Mouse (Mus musculus): Measurements from ENCODE around the gene Ctsz. TPM values are rescaled to one million over a fixed set of nuclear protein-coding genes. Genes with fewer than 3 reads are reported as not detected.
A peak's percentile ranks its signal among the peaks of the same experiment; 100 is the strongest.

The Ctsz gene
- total RNA-seq (2022), result 100 to 1,000 TPM in 2 of 4 experiments, 10 to 100 TPM in 2; 46.1 to 188 (median 93.9) TPM

DNA sequence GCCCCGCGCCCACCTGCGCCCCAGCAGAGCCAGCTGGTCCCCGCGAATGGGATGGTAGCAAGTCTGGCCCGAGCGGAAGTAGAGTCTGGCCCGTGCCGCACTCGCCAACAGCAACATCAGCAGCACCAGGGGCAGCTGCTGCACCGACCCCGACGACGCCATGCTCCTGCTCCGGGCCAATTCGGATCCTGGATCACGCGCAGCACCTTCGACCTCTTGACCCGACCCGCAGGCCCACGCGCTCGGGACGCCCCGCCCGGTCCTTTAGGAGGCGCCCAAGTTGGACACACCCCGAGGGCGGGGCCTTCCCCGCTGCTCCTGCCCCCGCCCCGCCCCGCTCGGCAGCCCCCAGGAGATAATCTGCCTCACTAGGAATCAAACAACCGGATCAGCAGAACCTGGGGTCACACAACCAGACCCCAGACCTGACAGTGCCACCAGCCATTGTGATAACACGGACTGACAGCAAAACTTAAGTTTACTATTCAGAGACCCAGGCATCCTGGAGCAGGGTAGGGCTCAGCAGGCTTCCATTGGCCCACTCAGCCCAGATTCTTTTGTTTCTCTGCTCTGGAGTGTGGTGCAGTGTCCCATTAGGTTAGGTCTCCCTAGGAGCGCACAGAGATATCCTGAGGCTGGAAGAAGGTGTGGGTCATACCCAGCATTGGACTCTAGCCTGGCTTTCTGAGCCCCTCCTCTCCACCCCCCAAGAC lies at the start of gene Ctsz:
Gene Ctsz, minus strand, starts transcription at position 303 of the 713 bp plus-strand sequence.
- DNase-seq (ENCODE audit: low spot score in 2 of 2), result peak; percentile 28 to 36

DNA sequence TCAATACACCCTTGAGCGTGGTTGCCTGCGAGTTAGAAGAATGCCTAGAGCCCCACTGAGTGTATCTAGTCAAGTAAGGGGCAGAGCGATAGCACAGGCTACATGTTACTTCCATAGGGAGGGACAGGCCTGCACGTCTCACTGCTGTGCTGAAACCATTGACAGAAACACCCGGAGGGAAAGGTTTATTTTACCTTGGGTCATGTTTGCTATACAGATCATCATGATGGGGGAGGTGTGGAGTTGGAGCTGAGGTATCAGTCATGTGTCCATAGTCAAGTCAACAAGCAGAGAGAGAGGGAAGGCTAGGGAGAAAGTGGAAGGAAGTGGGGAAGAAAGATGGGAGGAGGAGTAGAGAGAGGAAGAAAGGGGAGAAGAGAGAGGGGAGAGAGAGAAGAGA lies 48.2 kb upstream of the Ctsz start:
- DNase-seq (ENCODE audit: low spot score in 2 of 2), result no peak

DNA sequence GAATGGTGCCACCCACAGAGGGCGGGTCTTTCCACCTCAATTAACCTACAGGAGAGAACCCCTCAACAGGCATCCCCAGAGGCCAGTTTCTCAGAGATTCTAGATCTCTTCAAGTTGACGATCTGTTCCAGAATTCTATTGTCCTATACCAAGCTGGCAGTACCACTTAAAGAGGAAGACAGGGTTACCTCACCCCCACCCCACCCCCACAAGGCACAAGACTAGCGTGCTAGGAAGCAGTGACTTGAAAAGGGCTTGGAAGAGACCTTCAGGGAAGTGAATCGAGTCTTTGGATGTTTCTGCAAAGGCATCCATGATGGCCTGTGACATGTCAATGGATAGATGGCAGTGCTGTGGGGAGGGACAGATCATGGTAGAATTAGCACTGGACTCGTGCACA lies 39.9 kb upstream of the Ctsz start:
- DNase-seq (ENCODE audit: low spot score in 2 of 2), result no peak

DNA sequence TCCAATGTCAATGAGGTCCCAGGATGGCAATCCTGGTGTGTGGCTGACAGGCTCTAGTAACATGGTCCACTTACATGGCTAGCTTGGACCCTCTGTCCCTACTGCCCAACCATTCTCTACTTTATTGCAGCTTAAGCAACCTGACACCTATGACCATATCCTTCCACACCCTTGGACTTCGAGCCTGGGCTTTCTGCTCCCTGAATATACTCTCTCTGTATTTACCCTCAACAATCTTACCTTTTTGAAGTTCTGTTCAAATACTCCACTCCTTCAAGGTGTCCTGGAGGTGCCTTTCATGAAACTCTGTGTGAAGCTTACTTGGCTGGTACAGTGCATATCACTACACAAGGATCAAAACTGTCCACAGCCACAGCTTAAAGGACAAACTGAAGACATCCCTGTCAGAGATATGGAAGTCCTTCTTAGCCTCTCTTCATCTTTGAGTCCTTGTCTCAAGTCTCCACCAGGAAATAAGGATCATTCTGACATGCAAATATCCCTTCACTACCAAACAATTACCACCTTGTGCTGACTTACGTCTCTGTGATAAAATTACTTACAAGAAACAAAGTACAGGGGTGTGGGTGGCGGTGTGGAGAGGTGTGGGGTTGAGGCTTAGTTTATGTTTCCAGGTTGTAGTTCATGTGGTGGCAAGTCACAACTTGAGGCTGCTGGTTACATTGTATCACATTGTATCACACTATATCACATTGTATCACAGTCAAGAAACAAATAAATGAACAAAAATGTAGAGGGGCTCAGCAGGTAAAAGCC lies 38.9 kb upstream of the Ctsz start:
- no peak for DNase-seq (ENCODE audit: low spot score in 2 of 2)

DNA sequence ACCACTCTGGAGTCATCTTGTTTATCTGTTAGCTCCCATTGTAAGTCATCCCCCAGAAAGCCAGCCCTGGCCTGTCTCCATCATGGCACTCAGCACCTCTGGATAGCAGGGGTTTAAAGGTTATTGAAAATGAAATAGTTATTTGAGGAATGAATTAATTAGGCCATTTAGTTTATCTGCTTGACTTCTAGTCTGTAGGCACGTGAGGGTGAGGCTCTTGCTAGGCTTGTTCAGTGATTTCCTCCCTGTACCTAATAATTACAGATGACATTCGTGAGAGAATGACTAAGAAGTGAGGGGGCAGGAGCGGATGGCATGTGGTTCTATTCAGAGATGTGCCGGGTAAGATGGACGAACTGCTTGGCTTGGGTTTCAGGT lies 34.7 kb upstream of the Ctsz start:
- DNase-seq (ENCODE audit: low spot score in 2 of 2), result no peak

DNA sequence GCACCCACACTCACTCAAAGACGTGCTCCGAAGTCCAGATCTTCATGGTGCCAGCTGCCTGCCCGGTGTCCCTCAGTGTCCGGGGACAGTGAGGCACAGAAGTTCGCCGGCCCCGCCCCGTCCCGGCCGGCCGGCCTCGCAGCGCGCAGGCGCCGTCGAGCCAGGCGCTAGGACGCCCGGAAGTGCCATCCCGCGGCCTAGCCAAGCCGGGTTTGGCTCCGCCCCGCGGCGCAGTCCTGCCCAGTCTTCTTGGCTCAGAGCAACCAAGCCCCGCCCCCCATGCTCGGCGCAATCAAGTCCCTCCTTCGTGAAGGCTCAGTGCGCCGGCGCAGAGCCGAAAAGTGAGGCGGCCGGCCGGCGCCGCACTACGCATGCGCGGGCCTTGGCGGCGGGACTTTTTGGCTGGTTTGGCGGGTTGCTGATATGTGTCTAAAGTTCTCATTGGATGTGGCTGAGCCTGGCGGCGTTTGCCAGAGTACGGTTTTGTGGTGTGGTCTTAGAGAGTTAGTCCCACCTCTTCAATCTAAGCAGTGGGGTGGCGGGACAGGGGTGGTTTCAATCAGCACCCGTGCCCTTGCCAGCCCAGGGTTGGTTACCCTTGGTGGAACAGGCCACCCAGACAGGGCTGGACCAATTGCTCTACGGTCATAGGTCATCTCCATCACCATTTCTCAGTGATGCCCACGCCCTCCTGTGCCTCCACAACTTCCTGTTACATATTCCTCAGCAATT lies 34.1 kb upstream of the Ctsz start, which contains the start of gene Prelid3b:
Gene Prelid3b, minus strand, starts transcription at position 264 of the 732 bp plus-strand sequence.
- DNase-seq (ENCODE audit: low spot score in 2 of 2), result peak; percentile 94 to 99

DNA sequence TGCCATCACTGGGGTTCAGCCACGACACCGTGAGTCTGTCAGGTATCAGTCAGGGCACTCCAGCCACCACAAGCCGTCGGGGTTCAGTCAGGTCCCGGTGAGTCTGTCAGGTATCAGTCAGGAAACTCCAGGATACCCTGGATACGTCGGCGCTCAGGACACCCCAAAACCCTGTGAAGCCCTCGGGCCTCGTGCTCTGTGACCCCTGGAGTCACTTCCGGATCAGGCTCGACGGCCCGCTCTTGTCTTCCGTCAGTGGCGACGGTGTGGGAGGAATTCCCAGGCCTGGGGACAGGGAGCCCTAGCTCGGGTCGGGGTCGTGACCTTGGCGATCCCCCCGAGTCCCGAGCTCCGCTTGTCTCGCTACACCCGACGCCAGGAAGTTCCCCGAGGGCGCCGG lies 33.6 kb upstream of the Ctsz start:
- DNase-seq (ENCODE audit: low spot score in 2 of 2), result no peak

DNA sequence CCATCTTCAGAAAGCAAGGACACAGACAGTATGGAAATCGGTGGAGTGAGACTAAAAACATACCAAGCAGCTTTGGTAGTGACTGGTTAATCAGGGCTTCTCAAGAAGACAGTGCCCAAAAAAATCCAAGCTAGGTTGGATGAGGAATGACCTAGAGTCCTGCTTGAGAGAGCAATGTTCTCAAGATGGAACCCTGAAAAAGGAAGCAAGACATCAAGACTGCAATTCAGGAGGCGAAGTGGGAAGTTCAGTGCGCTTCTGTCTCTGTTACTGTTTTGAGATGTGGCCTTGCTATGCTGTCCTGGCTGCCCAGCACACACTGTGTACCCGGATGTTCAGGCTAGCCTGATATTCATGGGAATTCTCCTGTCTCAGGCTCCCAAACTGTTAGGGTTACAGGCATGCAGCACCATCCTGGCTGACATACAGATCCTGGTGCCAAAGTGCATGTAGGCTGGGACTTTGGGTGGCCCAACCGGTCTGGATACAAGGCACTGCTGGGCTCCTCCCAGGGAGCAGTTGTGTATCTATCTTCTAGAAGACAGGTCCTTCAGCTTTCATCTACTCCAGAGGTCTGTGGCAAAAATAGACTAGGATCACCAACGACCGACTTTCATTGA lies 32.1 kb upstream of the Ctsz start:
- no peak for DNase-seq (ENCODE audit: low spot score in 2 of 2)

DNA sequence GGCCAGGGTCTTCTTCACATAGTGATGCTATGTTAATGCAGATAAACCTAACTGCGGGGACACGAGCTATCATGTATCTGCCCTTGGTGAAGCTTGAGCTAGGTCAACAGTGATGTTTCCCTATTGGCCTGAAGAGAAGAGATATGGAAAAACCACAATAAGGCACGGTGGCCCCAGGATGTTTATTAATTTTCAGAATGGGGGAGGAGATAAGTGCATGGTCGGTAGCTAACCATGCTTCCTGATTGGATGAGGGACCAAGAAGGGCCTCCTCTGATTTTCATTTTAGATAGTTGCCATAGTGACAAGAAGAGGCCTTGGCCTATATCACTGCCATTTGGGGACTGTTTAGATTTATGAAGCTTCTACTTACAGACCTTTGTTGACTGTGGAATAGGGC lies 31.5 kb upstream of the Ctsz start:
- no peak for DNase-seq (ENCODE audit: low spot score in 2 of 2)

DNA sequence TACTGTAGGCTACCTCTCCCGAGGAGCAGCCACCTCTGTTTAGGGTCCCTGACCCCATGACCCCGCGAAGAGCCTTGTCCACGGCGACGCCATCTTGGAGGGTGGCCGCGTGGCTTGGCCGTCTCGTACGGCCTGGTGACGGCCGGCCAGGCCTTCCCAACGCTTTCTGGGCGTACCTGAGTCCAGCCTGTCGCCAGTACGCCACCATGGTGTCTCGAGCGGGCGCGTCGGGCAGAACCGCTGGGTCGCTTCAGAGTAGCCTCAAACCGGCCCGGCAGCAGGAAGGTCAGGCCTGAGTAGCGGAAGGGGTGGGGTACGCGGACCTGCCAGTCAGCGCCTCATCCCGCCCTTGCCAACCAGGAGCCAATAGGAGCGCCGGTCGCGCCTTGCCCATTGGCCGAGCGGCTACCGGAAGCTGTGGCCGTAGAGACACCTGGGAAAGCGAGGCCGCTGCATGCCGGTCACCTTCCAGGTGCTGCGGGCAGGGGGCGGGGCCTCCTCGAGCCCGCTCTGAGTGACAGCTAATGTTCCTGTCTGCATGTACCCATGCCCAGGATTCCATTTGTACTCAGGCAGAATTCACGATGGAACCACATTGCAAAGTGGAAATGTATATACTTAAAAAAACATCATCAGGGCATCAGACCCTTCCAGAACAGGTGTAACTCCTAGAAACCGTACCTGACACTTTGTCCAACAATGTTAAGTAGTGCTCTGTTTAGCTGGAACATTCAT lies 25.1 kb upstream of the Ctsz start, which contains the start of gene Atp5e:
Gene Atp5e, minus strand, starts transcription at position 317 of the 735 bp plus-strand sequence.
- DNase-seq (ENCODE audit: low spot score in 2 of 2), result peak; percentile 92 to 97

DNA sequence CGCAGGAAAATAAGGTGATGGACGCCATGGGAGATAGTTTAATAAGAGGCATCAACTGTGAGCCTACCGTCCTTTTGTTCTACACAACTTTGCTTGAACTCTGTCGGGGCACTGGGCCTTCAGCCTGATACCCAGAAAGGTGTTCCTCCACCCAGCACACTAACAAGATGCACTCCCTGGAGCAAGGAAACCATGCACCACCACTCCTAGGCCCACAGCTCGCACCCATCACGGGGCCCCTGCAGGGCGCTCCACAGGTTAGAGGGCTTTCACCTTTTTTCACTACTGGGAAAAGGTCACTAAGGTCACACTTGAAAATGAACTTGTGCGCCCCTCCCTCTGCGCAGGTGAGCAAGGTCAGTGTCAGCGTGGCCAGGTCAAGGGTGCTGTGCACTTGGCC lies 24.5 kb upstream of the Ctsz start:
- DNase-seq (ENCODE audit: low spot score in 2 of 2), result peak; percentile 7 to 16

DNA sequence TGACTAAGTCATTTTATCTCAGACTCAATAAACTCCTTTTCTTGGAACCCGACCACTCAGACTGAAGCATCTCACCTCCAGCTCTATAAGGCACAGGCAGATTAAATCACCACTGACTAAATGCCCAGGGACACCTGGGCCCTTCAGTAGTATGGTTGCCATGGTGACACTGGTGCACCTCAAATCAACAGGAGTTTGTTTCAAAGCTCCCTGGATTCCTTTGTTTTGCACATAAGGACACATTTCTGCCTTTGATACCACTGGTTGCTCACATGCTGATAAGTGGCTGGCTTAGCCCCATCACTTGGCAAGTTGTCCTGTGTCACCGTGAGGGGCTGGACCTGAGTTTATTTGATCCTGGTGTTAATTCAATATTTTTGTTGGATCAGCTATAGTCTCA lies 20.5 kb upstream of the Ctsz start:
- no peak for DNase-seq (ENCODE audit: low spot score in 2 of 2)

DNA sequence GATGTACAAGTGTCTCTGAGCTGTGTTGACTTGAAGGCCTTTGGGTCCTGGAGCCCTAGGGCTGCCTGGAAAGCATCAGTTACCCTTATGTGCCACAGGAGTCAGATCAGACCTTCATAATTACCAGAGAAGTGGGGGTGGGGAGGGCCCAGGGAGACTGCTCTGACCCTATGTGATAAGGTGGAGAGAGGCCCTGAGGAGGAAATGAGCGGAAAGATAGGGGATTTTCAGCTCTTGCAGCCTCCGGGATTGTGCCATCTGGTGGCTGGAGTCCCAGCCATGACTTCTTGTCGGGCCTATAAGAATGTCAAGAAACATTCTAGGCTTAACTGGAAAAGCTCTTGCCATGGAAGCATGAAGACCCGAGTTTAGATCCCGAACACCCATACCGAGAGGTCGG lies 14.8 kb upstream of the Ctsz start:
- no peak for DNase-seq (ENCODE audit: low spot score in 2 of 2)

DNA sequence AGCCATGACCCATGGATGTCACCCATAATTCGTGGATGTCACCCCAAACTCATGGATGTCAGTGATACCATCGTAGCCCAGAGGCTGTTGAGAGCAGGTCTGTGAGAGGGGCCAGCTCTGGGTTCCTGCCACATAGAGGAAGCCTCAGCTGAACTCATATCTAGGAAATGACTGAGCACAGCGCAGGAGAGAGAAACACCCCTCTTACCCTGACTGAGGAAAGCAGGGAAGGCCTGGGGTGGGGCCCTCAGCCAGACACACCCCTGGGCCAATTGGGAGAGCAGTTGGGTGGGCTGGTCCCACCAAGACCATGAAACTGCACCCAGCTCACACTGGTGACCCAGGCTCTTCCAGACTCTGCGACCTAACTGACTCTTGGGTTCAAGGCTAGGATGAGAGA lies 11.5 kb upstream of the Ctsz start, which contains the start of gene Tubb1:
Gene Tubb1, plus strand, starts transcription at position 343 of the 400 bp plus-strand sequence.
- DNase-seq (ENCODE audit: low spot score in 2 of 2), result no peak

DNA sequence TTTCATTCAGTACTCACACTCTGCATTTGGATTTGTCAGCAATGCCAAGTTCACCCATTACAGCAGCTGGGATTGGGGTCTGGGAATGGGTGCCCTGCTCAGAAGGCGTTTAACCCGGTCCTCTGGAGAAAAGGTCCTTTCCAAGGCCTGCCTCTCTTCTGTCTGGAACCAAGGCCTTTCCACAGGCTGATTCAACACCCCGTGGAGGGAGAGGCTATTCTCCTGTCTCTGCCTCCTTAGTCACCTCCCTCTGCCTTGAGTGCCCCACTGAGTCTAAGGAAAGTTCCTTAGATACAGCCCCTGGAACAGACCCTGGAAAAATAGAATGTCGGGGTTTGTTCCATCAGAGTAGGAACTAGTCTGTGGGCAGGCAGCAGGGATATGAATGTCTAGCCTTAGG lies 9.6 kb upstream of the Ctsz start:
- no peak for DNase-seq (ENCODE audit: low spot score in 2 of 2)

DNA sequence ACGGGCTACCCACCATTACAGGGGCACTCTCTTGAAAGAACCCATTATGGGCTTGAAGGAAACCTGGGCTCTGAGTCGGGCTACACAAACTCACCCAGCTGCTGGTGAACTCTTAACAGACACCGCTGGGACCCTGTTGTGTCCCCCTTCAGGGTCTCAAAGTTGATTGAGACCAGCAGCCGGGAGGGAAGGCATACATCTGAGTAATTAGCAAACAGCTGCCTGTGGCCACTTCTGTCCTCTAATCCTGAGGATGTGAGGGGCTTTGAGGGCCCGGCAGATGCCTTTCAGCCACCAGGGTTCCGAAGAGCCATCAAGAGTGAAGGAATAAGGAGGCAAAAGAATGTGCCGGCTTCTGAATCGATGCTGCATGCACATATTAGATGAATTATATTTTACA lies 8.1 kb upstream of the Ctsz start:
- DNase-seq (ENCODE audit: low spot score in 2 of 2), result no peak

DNA sequence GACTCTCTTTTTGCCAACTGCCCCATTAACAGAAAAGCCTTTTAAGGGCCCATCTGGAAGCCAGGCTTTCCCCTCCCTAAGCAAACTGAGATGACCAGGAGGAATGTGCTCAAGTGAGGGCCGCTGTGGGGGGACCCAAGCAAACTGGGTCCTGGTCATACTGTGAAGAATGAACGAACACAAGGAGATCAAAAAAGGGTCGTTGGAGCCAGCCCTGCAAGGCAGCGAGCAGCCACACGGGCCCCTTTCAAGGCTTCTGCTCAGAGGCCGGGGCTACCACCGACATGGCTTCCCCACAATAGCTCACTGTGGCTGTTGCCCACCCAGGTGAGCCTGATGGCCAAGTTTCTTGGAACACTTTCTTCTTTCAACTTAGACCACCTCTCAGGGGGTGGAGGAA lies 7.7 kb upstream of the Ctsz start:
- no peak for DNase-seq (ENCODE audit: low spot score in 2 of 2)

DNA sequence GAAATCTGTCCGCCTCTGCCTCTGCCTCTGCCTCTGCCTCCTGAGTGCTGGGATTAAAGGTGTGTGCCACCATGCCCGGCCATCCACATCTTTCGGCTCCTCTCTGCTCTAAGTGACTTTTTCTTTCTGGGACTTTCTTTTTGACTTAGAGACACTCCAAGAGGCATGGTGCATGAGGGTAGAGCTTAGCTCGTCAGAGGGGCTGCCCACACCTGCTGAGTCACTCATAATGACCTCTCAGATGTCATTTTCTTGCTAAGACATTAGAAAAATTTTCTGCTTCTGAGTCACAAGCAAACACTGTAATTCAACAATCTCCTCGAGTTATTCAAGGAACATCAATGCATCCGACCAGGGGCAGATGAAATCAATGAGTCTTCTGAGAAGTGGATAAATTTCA lies 6.2 kb upstream of the Ctsz start:
- no peak for DNase-seq (ENCODE audit: low spot score in 2 of 2)

DNA sequence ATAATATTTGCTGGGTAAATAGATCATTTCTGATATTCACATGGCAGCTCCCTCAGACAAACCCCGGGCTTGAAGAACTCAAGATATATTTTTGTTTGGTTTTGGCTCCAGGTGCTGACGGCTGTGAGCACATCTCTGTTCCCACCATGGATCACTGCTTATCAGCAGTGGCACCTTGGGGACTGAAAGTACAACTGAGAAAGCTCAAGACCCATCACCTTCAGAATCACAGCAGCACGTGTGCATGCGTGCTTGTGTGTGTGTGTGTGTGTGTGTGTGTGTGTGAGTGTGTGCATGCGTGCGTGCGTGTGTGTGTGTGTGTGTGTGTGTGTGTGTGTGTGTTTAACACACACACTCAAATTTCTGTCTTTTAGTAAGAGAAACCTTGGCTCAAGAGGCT lies 5.5 kb upstream of the Ctsz start:
- no peak for DNase-seq (ENCODE audit: low spot score in 2 of 2)

DNA sequence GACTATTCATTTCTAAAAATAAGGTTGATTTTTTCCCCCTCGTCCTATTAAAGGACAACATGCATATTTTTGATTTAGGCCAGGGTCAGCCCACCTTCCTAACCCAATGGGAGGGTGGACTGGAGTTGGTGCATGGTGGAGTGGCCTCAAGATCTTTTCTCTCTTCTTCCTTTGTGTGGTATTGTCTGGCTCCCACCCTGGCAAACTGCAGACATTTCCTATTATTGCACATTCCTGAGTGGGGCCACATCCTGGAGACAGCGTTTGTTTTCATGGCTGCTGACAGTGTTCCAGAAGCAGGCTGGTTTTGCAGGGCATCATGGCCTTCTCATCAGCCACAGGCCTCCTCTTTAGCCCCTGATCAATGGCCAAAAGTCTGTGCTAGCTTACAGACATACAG lies 4.2 kb upstream of the Ctsz start:
- no peak for DNase-seq (ENCODE audit: low spot score in 2 of 2)

DNA sequence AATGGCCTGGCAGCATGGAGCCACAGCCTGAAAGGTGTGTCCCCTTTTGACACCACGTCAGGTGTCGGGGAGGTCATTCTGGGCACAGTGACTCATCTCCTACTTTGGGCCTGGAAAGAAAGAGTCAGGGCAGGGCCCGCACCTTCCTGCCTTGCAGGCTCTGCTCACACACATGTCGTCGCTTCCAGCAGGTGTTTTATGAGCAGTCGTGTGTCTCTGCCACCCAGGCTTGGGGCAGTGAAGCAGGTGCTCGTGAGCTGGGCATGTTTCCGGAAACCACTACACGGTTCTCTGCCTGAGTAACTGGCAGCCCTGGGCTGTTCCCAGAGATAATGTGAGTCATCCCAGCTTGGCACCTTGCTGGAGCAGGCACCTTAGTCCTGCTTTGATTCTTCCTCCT lies 3.6 kb upstream of the Ctsz start:
- no peak for DNase-seq (ENCODE audit: low spot score in 2 of 2)

All from left cerebral cortex, adult 8-10 months (tissue).